Mouse (Mus musculus): Measurements from ENCODE around the gene Tubg1.
"Not testable (repeated sequence)": the region's sequence is repeated elsewhere in the genome, so short reads cannot be mapped to it uniquely, and the experiment has no call there.

Tubg1 gene

DNA sequence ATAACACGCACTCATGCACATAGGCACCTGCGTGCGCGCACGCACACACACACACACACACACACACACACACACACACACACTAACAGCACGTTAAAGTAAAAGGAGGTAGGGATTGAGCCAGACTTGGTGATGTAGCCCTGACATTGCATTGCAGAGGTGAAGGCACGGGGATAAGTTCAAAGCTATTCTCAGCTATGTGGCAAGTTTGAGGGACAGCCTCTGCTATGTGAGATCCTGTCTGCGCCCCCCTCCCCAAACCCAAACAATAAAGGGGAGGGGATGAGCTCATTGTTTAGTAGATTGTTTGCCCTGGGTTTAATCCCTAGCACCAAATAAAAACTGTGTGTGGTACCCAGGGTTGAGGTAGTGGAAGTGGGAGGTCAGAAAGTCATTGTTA, 21.4 kb downstream of the Tubg1 start:
- DNase-seq (ENCODE audit: low spot score), result no peak

DNA sequence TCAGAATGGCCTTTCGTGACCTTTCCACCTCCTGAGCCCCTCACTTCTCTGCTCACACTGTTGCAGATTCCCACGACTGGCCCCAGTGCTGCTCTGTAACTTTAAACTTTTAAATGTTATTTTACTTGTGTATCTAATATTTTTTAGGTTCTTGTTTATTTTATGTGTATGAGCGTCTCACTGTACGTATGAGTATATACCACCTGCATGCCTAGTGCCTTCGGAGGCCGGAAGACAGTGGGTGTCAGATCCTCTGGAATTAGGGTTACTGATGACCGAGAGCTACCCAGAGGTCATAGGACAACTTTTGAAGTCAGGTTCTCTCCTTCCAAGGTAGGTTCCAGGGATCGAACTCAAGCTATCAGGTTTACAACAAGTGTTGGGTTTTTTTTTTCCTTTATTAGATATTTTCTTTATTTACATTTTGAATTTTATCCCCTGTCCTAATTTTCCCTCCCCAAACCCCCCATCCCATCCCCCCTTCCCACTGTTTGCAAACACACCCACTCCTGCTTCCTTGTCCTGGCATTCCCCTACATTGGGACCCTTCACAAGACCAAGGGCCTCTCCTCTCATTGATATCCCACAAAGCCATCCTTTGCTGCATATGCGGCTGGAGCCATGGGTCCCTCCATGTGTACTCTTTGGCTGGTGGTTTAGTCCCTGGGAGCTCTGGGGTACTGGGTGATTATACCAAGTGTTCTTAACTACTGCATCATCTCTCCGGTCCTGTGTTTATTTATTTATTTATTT, 22.7 kb downstream of the Tubg1 start:
- DNase-seq (ENCODE audit: low spot score), result no peak

DNA sequence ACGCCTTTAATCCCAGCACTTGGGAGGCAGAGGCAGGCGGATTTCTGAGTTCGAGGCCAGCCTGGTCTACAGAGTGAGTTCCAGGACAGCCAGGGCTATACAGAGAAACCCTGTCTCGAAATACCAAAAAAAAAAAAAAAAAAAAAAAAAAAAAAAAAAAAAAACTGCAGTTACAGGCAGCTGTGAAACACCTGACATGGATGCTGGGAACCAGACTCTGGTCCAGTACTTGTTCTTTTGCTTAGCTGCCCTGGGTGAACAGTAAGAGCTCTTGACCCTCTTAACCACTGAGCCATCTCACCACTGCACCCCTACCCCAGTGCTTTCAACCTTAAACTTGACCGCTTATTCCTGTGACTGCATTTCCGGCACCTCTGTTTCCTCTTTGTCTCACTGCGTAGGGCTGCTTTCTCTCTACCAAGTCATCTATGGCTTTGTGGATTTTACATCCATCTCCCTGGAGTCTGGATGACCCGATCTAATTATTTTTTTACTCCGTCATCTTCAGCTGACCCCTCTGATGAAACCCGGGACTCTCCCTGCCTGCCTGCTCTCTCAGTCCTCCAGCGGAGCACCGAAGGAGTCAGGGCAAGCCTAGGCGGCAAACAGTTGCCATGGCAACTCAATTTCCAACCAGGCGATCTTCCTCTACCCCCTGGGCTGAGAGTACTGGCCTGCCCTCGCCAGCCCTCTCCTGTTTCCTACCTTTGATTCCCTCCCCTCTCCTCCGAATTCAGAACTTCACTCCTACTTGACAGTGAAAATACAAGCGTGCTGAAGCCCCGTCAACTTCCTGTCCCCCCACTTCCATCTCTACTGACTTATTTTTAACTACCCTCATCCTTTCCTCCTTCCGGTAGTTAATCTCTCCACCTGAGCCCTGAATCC, 23.8 kb downstream of the Tubg1 start:
- DNase-seq (ENCODE audit: low spot score), result no peak

DNA sequence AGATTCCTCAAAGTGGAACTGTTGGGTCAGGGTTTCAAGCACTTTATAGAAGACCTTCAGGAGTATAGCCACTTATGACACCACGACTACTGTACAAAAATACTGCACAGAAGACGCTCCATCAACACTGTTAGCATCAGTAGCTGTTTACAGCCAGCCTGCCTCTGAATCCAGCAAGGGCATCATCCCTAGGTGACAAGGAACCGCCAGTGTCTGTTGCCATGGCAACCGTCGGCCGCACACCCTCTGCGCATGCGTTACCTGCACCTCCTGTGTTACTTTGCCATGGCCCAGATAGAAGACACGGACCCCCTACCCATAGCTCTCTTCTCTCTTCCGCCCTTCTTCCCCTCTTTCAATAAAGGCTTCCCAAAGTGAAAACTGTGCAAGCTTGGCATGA, 26.6 kb downstream of the Tubg1 start:
- no peak for DNase-seq (ENCODE audit: low spot score)

DNA sequence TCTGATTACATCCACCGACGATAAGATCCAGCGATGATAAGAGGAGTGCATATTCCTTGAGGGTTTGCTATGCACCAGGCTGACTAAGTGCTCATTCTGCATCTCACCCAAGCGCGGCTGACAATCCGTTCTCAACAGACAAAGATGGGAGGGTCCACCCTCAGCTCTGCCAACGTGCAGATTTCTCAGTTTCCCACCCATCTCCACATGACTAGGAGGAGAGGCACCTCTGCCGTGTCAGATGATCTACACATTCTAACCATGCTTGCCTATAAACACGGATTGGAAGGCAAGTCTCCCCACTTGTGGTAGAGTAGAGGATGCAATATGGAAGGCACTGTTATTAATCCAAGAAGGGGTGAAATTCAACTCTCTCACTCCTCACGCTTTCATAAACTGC, 29.0 kb downstream of the Tubg1 start:
- no peak for DNase-seq (ENCODE audit: low spot score)

DNA sequence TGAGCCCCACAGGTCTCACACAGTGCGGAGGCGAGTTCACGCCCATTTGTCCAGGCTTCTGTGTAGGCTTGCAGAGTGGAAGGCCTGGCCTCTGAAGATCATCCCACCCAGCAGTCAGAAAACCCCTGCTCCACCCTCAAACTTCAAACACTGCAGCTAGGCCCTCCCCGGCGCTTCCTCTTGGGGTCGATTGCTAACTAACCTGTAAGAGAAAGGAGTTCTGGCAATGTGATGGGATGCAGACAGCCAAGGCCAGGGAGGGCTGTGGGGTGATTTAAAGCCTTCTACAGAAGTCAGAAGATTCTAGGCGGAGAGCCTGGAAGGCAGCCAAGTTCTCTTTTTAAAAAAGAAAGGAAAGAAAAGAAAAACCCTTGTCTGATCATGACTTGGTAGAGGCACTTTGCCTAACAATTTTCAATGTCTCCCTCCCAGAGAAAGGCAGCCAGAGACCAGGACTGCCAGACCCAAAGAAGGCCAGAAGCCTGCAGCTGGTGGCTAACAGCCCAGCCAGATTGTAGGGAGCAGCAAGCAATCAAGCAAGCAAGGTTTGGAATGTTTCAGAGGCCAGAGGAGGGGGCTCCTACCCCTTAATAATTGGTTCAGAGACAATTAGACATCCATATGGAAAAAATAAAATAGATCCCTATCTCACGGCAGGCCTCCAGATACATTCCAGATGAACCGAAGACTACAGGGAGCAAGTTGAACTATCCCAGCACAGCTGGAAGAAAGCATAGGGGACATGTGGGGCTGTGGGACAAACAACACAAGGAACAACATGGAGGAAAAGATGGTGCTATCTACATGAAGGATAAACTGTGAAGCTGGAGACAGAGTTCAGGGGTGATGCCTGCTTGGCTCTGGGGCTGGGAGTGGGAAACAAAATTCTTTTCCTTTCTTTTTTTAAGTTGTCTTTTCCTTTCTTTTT, 29.7 kb downstream of the Tubg1 start:
- no peak for DNase-seq (ENCODE audit: low spot score)

DNA sequence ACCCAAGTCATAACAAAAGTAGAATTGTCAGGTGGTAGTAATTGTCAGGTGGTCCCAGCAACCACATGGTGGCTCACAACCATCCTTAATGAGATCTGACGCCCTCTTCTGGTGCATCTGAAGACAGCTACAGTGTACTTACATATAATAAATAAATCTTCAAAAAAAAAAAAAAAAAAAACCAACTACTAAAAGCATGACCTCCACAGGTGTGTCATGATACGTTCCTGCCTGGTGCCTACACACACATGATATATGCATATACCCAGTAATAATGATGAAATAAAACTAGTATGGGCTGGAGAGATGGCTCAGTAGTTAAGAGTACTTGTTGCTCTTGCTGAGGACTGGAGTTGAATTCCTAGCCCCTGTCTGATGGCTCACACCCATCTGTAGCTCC, 31.3 kb downstream of the Tubg1 start:
- no peak for DNase-seq (ENCODE audit: low spot score)

DNA sequence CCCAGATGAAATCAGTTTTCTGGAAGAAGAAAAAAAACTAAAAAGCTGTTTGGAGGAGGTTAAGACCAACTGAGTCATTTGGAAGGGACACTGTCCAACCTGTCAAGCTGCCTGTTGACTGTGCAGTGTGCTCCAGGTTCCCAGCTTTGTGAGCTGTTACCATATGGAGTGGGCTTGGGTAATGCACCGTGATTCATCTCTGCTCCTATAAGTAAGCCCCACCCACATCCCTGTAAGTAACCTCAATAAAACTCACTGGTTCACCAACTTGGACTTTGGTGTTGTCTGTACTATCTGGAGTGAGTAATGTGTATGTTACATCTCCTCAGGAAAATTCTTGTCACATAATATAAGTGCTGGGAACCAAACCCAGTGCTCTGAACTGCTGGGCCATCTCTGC, 33.1 kb downstream of the Tubg1 start:
- DNase-seq (ENCODE audit: low spot score), result no peak

DNA sequence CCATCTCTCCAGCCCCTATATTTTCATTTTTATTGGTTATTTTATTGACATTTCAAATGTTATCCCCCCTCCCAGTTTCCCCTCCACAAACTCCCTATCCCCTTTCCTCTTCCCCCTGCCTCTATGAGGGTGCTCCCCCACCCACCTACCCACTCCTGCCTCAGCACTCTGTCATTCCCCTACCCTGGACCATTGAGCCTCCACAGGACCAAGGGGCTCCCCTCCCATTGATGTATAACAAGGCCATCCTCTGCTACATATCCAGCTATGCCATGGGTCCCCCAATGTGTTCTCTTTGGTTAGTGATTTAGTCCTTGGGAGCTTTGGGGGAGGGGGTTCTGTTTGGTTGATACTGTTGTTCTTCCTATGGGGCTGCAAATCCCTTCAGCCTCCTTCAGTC, 34.9 kb downstream of the Tubg1 start:
- no peak for DNase-seq (ENCODE audit: low spot score)

DNA sequence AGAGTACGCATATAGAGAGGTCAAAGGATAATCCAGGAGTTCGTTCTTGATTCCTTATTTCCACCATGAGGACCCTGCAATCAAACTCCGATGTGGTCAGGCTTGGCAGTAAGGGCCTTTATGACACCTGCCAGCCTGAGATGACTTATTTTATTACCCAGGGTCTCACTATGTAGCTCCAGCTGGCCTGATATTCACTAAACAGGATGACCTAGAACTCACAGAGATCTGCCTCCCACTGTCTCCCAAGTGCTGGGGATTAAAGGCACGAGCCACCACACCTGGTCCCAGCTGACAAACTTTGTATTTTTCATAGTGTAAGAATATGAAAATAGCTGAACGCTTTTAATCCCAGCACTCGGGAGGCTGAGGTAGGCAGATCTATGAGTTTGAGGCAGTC, 35.4 kb downstream of the Tubg1 start:
- no peak for DNase-seq (ENCODE audit: low spot score)

DNA sequence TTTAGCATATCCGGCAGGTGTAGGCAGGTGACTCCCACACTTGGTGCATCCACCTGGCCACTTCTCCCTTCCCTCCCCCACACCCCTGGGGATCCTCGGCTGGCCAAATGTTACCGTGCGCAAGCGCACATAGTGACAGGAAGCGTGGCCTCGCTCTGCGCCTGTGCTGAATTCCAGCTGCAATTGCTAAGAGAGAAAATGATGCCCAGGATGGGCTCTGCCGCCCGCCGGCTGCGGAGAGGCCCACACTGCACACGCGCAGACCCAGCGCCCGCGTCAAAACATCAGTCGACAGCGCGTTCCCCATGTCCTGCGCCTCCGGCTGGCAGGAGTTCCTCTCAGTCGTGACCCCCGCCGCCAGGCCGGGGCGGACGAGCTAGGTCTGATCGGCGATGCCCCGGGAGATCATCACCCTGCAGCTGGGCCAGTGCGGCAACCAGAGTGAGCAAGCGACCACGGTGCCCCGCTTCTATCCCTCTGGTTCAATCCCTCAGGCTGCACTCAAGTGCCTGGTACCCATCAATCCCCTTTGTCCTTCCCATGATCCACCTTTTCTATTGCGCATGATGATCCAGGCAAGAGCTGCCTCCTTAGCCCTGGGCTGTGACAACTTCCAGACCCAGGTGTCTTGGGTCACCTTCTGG, 36.1 kb downstream of the Tubg1 start, which contains the start of gene Tubg2:
Gene Tubg2 (plus strand): TSS at position 180 of the 644 bp plus-strand sequence.
- DNase-seq (ENCODE audit: low spot score), result no peak

DNA sequence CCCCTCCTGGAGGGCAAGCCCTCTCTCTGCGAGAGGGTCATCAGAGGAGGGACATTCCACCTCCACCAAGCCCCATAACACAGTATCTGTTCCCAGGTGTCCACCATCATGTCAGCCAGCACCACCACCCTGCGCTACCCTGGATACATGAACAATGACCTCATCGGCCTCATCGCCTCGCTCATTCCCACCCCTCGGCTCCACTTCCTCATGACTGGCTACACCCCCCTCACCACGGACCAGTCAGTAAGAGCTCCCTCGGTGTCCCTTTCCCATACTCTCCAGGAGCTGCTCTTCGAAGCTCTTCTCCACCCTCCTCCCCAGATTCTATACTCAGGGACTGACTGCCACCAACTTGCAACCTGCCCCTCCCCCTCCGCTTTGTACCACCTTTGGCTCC, 40.4 kb downstream of the Tubg1 start:
- not testable (repeated sequence) for DNase-seq (ENCODE audit: low spot score)

DNA sequence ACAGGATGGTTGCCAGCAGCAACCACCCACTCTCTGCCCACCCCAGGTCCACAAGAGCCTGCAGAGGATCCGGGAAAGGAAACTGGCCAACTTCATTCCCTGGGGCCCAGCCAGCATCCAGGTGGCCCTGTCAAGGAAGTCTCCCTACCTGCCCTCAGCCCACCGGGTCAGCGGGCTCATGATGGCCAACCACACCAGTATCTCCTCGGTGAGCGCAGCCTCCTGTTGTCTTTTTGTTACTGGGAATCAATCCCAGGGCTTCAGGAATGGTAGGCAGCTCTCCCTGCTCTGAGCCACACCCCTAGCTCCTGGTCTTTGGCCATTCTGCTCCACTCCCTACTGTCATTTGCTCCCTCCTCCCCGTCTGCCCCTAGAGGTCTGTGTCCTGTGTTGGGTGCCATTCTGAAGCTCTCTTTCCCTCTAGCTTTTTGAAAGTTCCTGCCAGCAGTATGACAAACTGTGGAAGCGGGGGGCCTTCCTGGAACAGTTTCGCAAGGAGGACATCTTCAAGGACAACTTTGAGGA, 41.3 kb downstream of the Tubg1 start:
- DNase-seq (ENCODE audit: low spot score), result not testable (repeated sequence)

DNA sequence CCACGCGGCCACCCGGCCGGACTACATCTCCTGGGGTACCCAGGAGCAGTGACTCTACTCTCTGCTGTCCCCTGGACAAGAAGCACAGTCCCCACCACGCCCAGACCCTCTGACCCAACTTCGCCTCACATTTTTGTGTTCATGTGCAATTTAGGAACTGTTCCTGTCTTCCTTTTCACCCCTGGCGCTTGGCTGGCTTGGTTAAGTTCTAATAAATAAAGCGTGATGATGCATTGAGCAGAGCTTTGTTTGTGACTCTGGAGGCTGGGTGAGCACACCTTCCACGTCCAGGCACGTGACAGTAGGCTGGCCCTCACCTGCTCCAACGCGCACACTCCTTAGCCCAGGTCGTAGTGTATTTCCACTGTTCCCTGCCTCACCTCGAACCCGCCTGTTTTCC, 41.8 kb downstream of the Tubg1 start:
- no peak for DNase-seq (ENCODE audit: low spot score)

DNA sequence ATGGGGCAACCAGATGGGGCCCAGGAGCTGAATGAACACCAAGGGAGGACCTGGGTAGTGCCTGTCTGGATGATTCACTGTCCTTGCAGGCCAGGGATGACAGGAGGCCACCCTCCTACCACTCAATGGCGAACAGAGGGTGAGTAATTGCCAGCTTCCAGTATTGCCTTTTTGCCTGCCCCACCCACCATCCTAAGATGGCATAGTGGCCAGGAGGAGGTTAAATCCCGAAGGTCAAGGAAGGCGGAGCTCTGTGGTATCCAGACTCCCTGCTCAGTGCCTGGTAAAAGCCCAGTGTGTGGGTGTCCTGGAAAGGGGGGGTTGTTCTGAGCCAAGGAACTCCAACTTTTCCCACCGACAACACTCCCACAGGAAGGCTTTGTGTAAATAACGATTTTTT, 42.6 kb downstream of the Tubg1 start:
- no peak for DNase-seq (ENCODE audit: low spot score)

DNA sequence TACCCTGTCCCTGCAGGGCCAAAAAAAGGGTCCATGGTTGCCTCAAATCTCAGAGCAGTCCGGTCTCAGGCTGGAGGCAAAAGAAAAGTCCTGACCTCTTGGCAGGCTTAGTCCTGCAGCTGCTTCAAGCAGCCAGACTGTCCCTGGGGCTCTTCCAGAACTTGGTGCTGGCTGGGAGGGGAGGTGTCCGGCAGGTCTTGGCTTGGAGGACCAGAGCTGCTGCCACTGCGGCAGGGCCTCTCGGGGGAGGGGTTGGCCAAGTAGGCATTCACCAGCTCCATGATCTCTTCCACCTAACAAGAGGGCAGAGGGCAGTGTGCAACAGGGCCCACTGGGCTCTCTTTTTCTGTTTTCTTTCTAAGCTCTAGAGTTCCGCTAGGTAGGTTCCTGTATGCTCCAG, 43.0 kb downstream of the Tubg1 start:
- DNase-seq (ENCODE audit: low spot score), result no peak

DNA sequence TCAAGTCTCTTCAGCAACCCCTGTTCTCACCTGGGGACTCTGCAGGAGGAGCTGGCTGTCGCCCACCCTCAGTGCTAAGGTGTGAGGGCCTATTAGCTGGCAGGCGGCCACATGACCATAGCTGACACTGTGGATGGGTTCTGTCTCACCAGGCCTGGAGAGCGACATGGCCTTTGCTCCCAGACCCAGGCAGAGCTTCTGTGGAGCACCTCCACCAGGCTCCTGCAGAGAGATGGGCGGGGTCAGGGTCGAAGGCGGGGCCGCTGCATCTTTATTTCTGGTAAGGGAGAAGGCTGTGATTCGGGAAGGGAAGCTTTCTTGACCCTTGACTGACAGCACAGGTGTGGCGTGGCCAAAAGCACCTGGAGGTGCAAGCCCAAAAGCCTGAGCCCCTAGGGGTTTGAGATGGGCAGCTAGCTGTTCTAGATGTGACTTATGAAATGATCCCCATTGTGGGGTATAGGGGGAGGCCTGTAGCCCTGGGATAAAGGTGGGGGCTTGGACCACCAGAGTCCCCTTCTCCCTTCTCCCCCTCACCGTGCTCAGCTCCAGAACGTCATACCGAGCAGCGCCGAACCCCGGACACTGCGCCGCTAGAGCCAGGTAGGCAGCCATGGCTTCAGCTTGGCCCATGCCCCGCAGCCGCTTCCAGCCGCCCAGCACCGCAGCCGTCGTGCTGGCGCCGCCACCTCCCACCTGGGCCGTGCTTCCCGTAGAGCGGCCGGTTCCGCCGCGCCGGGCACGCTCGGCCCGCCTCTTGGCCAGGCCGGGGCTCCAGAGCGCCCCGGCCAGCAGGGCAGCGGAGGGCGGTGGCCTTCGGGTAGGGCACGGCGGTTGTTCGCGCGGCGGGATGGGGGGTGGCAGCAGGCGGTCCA, 44.0 kb downstream of the Tubg1 start:
- DNase-seq (ENCODE audit: low spot score), result no peak

DNA sequence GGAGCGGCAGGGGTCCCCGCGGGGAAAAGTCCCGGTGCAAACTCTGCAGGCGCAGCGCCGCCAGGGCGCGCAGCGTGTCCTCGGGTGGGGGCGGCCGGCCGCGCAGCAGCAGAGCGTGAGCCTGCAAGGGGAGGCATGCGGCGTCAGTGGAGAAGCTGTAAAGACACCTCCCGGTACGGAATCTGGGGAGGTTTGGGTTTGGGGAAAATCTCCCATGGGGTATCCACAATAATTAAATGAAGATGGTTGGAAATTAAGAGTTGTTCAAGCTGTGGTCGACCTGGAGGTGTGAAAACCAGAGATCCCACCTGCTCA, 44.6 kb downstream of the Tubg1 start:
- DNase-seq (ENCODE audit: low spot score), result no peak

DNA sequence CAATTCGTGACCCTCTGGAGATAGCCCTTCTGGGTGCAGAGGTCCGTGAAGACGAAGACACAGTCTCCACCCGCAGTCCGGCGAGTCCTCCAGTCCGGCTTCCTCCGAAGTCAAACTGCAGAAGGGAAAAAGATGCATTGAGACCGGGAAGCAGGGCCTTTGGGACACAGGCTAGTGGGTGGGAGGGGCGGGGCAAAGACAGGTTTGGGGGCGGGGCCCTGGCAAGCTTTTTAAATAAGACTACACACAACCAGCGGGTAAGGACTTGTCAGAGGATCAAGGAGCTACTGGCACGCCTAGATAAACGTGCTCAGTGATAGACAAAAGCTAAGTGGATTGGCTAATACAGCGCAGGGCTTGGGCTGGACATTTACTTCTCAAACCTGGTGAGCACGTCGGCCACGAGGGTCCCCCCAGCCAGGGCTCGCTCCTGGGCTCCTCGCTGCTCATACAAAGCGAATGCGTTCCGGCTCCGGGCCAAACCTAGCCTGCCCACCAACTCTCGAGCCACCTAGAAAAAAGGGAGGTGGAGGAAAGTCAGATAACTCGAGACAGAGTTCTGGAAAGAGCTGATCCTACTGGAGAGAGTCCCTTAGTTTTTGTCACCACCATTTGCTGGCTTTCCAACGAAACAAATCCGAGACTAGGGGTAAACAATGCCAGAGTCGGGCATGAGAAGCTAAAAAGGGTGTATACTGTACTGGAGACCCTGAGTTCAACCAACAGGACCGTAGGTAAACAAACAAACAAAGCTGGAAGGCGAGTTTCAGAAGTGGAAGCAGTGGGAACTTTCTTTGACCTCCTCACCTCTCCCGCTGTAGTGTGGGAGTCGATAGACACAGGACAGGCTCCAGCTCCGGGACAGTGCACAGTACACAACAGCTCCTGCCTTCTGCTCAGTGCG, 45.2 kb downstream of the Tubg1 start:
- DNase-seq (ENCODE audit: low spot score), result no peak

DNA sequence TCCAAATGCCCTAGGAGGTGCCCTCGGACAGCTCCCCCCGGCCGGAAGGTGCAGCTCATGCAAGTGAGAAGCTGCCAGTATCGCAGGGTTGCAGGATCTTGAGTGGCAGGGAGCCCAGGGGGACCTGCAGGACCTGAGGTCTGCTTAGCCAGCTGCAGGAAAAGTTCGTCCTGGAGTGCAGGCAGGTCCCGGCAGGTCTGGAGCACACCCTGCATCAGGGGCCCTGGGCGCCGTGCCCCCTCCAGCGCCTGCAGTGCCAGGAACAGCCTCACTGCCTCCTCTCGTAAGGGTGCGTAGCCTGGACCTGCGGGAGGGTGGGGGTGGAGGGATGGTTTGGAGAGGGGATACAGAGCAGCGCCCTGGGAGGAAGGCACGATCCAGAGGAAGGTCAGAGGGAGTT, 46.6 kb downstream of the Tubg1 start:
- DNase-seq (ENCODE audit: low spot score), result no peak

All from c-Kit-positive CD71-positive TER-119-positive erythroid progenitor cells, embryonic 14.5 days (primary cell).